Mouse (Mus musculus) liver, embryonic 14.5 days (tissue): ENCODE results near the gene Eefsec. TPM values are rescaled to one million over a fixed set of nuclear protein-coding genes. Genes with fewer than 3 reads are reported as not detected.

Source experiments
- ATAC-seq: fragments of 200-750 bp; cut with Nextera tagmentation; 2 replicates; pipeline ENCODE4 v1.8.0; 2017; ENCODE audit warnings: moderate number of reproducible peaks, mild to moderate bottlenecking, moderate library complexity; ENCODE audit not compliant: insufficient read depth
- DNase-seq, 3 experiments: peaks; one replicate each; pipeline ENCODE4 v3.0.0-alpha.2; 2012 to 2013; ENCODE audit warnings: low read depth in 3 of 3, low spot score in 3 of 3
- H3K27ac ChIP-seq: fragments of 300-500 bp; sonication (generic); 2 replicates; pipeline ENCODE4 v1.5.1; 2014; ENCODE audit warnings: moderate library complexity, mild to moderate bottlenecking, control low read depth, inconsistent platforms
- H3K27me3 ChIP-seq: fragments of 300-500 bp; sonication (generic); 2 replicates; pipeline ENCODE4 v1.6.1; 2014; ENCODE audit warnings: mild to moderate bottlenecking, low read length, moderate library complexity; ENCODE audit not compliant: control insufficient read depth, insufficient read depth
- H3K36me3 ChIP-seq: fragments of 300-500 bp; sonication (generic); replicated peaks from 2 replicates; pipeline ENCODE4 v1.6.1; 2014; ENCODE audit warnings: low read depth; ENCODE audit not compliant: control insufficient read depth, insufficient read depth
- H3K4me1 ChIP-seq, 2 experiments: fragments of 200-500 bp in 1 of 2; fragments of 300-500 bp in 1 of 2; sonication (generic) in 1 of 2; replicated peaks; 2 replicates each; pipeline ENCODE4 v1.6.1; 2012 to 2014; ENCODE audit warnings: antibody characterized with exemption in 1 of 2, inconsistent platforms in 1 of 2, low read length in 1 of 2; ENCODE audit not compliant: control insufficient read depth in 2 of 2, insufficient read depth in 2 of 2
- H3K4me2 ChIP-seq: fragments of 300-500 bp; sonication (generic); 2 replicates; pipeline ENCODE4 v1.6.1; 2014; ENCODE audit warnings: low read depth, mild to moderate bottlenecking, control low read depth, moderate library complexity
- H3K4me3 ChIP-seq, 2 experiments: fragments of 200-500 bp in 1 of 2; fragments of 300-500 bp in 1 of 2; sonication (generic) in 1 of 2; 2 replicates each; pipeline ENCODE4 v1.5.1; 2012 to 2014; ENCODE audit warnings: low read depth in 2 of 2, low read length in 2 of 2, mild to moderate bottlenecking in 2 of 2, control low read depth in 1 of 2, inconsistent platforms in 1 of 2, moderate library complexity in 1 of 2; ENCODE audit not compliant: insufficient read depth in 1 of 2
- H3K9ac ChIP-seq: fragments of 300-500 bp; sonication (generic); replicated peaks from 2 replicates; pipeline ENCODE4 v1.6.1; 2014; ENCODE audit warnings: mild to moderate bottlenecking, control low read depth, moderate library complexity
- H3K9me3 ChIP-seq: fragments of 300-500 bp; sonication (generic); 2 replicates; pipeline ENCODE4 v1.6.1; 2016; ENCODE audit warnings: low read length, mixed read lengths; ENCODE audit not compliant: control insufficient read depth
- CTCF ChIP-seq: IDR thresholded peaks from 2 replicates; pipeline ENCODE4 v1.5.1; 2016; ENCODE audit warnings: antibody characterized with exemption, low read depth, control low read depth
- EP300 ChIP-seq: IDR thresholded peaks from 2 replicates; pipeline ENCODE4 v1.6.1; 2016; ENCODE audit warnings: antibody characterized with exemption, low read depth
- WGBS: fragments of 180-500 bp; shearing (Covaris S2); extraction: QIAGEN DNeasy Blood & Tissue Kit; methylation state at CpG from one replicate; pipeline ENCODE4 v1.1.7; 2014; ENCODE audit not compliant: insufficient replicate concordance; 5-methylcytosine and 5-hydroxymethylcytosine counted together
- polyA plus RNA-seq, 2 experiments: library from polyadenylated mRNA; depleted of rRNA in 1 of 2; stranded (reverse) in 1 of 2; unstranded in 1 of 2; fragments of >200 nt; fragmentation: Nextera tagmentation in 1 of 2; extraction: Ambion mirVana in 1 of 2; gene quantifications; 2 replicates each; pipeline versions ENCODE4 v1.2.1 to v1.2.3; 2012 to 2014

Gene Eefsec
- polyA plus RNA-seq, 2 experiments: 9.7 to 14.3 TPM

DNA sequence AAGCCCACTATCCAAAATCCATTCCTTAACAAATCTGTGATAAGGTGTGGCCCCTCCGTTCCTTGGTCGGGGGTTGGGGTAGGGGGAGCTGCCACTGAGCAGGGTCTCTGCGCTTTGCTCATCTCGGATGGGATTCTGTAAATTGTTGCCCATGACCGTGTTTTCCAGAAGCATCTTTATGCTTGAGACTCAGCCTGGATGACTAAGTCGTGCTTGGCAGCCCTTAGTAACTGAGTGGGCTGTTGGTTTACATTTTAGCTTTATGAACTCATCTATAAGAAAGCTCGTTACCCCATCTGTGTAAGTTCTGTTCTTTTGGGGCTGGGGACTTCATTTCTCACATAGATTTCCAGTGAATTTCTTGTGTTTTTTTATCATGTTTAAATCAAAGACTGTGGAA lies 42.7 kb upstream of the Eefsec start:
- Histone ChIP-seq H3K27ac (no peak overlapping the region), H3K9ac (no peak overlapping the region), H3K4me2 (no peak overlapping the region), H3K9me3 (no peaks in the 10 kb centered on the region), H3K27me3 (no peaks in the 10 kb centered on the region), H3K36me3 (peaks cover 22% of the 10 kb centered on the region), H3K4me1 (peaks cover 0 to 7% of the 10 kb centered on the region in 2 experiments; a peak in 2 of 4 replicates), H3K4me3 (no peak overlapping the region)
- TF ChIP-seq CTCF: no peak
- no peak for TF ChIP-seq EP300
- ATAC-seq: no peak
- DNase-seq: no peak
- 77% methylated on average over 7 of the region's 7 CpGs for WGBS

DNA sequence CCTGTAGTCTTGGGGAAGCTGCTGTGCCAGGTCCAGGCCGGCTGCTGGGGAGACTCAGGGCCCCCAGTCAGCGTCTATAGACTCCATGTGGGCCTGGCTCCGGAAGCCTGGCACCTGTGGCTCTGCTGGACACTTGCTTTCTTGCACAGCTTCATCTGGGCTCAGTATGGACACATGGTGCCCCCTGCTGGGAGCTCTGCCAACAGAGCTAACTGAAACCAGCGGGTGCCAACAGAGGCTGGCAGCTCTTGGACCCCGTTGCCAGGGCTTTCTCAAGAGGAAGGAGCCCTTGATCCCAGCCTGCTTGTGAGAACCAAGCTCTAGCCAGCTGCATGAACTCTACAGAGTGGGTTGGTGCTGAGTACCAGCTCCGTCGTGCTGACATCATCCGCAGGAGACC lies 40.6 kb upstream of the Eefsec start:
- Histone ChIP-seq H3K4me2 (no peak overlapping the region), H3K9me3 (no peaks in the 10 kb centered on the region), H3K4me1 (peaks cover 0 to 7% of the 10 kb centered on the region in 2 experiments; a peak in 2 of 4 replicates), H3K9ac (no peak overlapping the region), H3K4me3 (no peak overlapping the region), H3K36me3 (peaks cover 26% of the 10 kb centered on the region), H3K27me3 (no peaks in the 10 kb centered on the region), H3K27ac (no peak overlapping the region)
- no peak for ATAC-seq
- 83% methylated on average over 8 of the region's 8 CpGs for WGBS
- DNase-seq: no peak
- TF ChIP-seq EP300 (no peak), CTCF (peak; percentile 66)

DNA sequence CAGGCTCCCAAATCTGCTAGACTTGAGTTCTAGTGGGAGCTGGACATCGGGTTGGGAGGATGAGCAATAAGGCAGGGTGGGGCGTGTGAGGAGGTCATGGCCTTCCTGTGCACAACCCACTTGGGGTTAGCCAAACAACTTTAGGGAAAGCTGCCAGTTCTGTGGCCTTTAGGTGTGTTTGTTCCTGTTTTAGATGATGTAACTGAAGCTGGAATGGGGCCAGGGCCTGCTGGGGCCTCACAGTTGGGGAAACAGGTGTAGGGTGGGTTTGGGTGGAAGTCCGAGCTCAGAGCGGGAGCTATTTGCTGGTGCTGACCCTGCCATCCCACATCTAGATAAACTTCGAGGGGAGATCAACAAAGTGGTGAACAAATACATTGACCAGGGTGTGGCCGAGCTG lies 39.0 kb upstream of the Eefsec start:
- Histone ChIP-seq H3K9ac (no peak overlapping the region), H3K9me3 (no peaks in the 10 kb centered on the region), H3K4me1 (peaks cover 0 to 7% of the 10 kb centered on the region in 2 experiments; a peak in 2 of 4 replicates), H3K27me3 (no peaks in the 10 kb centered on the region), H3K4me2 (no peak overlapping the region), H3K27ac (no peak overlapping the region), H3K36me3 (peaks cover 26% of the 10 kb centered on the region), H3K4me3 (no peak overlapping the region)
- 69% methylated on average over 6 of the region's 6 CpGs for WGBS
- TF ChIP-seq EP300 (no peak), CTCF (no peak; the same call in 1 of the 2 replicates)
- peak in 2 of 3 experiments; percentile 30 to 31 for DNase-seq
- ATAC-seq: peak; percentile 63

DNA sequence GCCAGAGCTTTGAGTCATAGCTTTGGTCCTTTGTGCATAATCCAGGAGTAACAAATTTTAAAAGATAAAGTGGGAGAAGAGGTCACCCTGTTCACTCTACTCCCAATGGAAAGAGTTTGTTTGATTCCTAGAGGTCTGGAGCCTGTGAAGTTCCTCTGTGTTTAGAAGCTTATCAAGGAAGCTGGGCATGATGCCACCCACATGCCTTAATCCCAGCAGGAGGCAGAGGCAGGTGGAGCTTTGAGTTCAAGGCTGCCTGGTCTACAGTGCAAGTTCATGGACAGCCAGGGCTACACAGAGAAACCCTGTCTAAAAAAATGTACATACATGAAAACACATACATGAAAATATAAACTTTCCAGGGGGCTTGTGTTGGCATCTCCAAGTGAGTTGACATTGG lies 37.6 kb upstream of the Eefsec start:
- no peak overlapping the region for H3K4me2 ChIP-seq
- H3K36me3 ChIP-seq: peaks cover 32% of the 10 kb centered on the region
- no peak overlapping the region for H3K27ac ChIP-seq
- H3K27me3 ChIP-seq: no peaks in the 10 kb centered on the region
- TF ChIP-seq CTCF (no peak), EP300 (no peak)
- no peaks in the 10 kb centered on the region for H3K9me3 ChIP-seq
- peaks cover 0 to 7% of the 10 kb centered on the region in 2 experiments; a peak in 2 of 4 replicates for H3K4me1 ChIP-seq
- DNase-seq (no peak), ATAC-seq (no peak)
- H3K9ac ChIP-seq: no peak overlapping the region
- no peak overlapping the region for H3K4me3 ChIP-seq

DNA sequence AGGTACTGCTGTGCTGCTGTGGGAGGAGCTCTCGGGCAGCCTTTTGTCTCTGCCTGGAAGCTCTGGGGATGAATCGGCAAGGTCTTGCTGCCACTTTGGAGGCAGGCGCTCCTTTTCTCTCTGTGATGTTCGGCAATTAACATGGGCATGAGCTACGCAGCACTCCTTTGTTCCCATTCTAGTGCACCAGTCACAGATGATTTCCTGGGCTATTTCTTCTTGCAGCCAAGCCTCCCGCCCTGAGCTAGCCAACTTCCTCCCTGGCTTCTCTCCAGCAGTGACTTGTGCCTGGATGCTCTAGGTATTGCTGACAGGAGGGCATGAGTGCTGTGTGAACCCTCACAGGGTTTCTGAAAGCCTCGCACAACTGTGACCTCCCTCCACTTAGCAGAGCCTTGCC lies 36.8 kb upstream of the Eefsec start:
- no peak overlapping the region for H3K27ac ChIP-seq
- no peak for DNase-seq
- H3K9me3 ChIP-seq: no peaks in the 10 kb centered on the region
- no peak for ATAC-seq
- peaks cover 32% of the 10 kb centered on the region for H3K36me3 ChIP-seq
- TF ChIP-seq CTCF: no peak
- TF ChIP-seq EP300: no peak
- H3K4me3 ChIP-seq: no peak overlapping the region
- no peaks in the 10 kb centered on the region for H3K27me3 ChIP-seq
- 69% methylated on average over 7 of the region's 7 CpGs for WGBS
- H3K4me1 ChIP-seq: peaks cover 0 to 7% of the 10 kb centered on the region in 2 experiments; a peak in 2 of 4 replicates
- H3K9ac ChIP-seq: no peak overlapping the region
- no peak overlapping the region for H3K4me2 ChIP-seq
